Mouse (Mus musculus) heart, adult 8-10 months (tissue): ENCODE measurements around the gene Tex2. TPM values are rescaled to one million over a fixed set of nuclear protein-coding genes. Genes with fewer than 3 reads are reported as not detected.

Experiments
- DNase-seq: peaks from one replicate; pipeline ENCODE4 v3.0.0; 2022; ENCODE audit warnings: low spot score
- total RNA-seq, 4 experiments: library from RNA; stranded (reverse); gene quantifications; 2 replicates each; pipeline ENCODE4 v1.2.4; 2022

Gene Tex2
- total RNA-seq, 4 experiments from 2014 or later, result 37.9 to 56.9 (median 45.0) TPM

- peak; percentile 22 for DNase-seq
These were observed 126.1 kb downstream of the Tex2 start for GRCm38 (mm10) chr11:106486866-106487732.

- no peak for DNase-seq
These were observed 127.0 kb downstream of the Tex2 start for GRCm38 (mm10) chr11:106486042-106486865.

- no peak for DNase-seq
These were observed 127.6 kb downstream of the Tex2 start for GRCm38 (mm10) chr11:106485611-106486010.

GRCm38 (mm10) chr11:106484875-106485274 lies 128.3 kb downstream of the Tex2 start:
- no peak for DNase-seq

GRCm38 (mm10) chr11:106482867-106483266 lies 130.4 kb downstream of the Tex2 start:
- DNase-seq, result no peak

GRCm38 (mm10) chr11:106481651-106482050 lies 131.6 kb downstream of the Tex2 start:
- DNase-seq, result no peak

- no peak for DNase-seq
These were observed 132.7 kb downstream of the Tex2 start for GRCm38 (mm10) chr11:106480530-106480885.

GRCm38 (mm10) chr11:106479619-106480529 lies 133.3 kb downstream of the Tex2 start:
- DNase-seq, result no peak

GRCm38 (mm10) chr11:106478745-106479144 lies 134.5 kb downstream of the Tex2 start:
- no peak for DNase-seq

- no peak for DNase-seq
These were observed 135.6 kb downstream of the Tex2 start for GRCm38 (mm10) chr11:106477505-106478160.

- DNase-seq, result no peak
These were observed 137.9 kb downstream of the Tex2 start for GRCm38 (mm10) chr11:106475309-106475708.

- DNase-seq, result no peak
These were observed 141.6 kb downstream of the Tex2 start for GRCm38 (mm10) chr11:106471629-106472028.

- no peak for DNase-seq
These were observed 144.7 kb downstream of the Tex2 start for GRCm38 (mm10) chr11:106468509-106468908.

GRCm38 (mm10) chr11:106465932-106466331 lies 147.3 kb downstream of the Tex2 start:
- DNase-seq, result no peak

GRCm38 (mm10) chr11:106465545-106465903 lies 147.7 kb downstream of the Tex2 start:
- no peak for DNase-seq

GRCm38 (mm10) chr11:106464681-106465544 lies 148.3 kb downstream of the Tex2 start:
- DNase-seq, result no peak

GRCm38 (mm10) chr11:106463845-106464244 lies 149.4 kb downstream of the Tex2 start:
- DNase-seq, result no peak

GRCm38 (mm10) chr11:106462309-106462708 lies 150.9 kb downstream of the Tex2 start:
- DNase-seq, result no peak

- no peak for DNase-seq
These were observed 151.9 kb downstream of the Tex2 start for GRCm38 (mm10) chr11:106461145-106461932.
